Mouse (Mus musculus) liver, adult 2 months (tissue): Measurements from ENCODE around the gene Sstr4.

Experiments used
- CTCF ChIP-seq: fragments of 200-500 bp; IDR thresholded peaks from 2 replicates; pipeline ENCODE4 v1.5.1; 2011; ENCODE audit warnings: low read depth, low read length, control low read depth
- POLR2A ChIP-seq: fragments of 200-500 bp; IDR thresholded peaks from 2 replicates; pipeline ENCODE4 v1.6.1; 2011; ENCODE audit warnings: low read length, control low read depth; ENCODE audit not compliant: insufficient read depth; ENCODE audit errors: extremely low read depth

- TF ChIP-seq POLR2A: no peak
- no peak for TF ChIP-seq CTCF
Observed at GRCm38 (mm10) chr2:148421112-148421511, 26.0 kb downstream of the Sstr4 start.
